Mouse (Mus musculus) cortical plate, adult 2 months (tissue): ENCODE measurements around the gene Rnf41.

Experiments
- CTCF ChIP-seq: fragments of 200-500 bp; IDR thresholded peaks from 2 replicates; pipeline ENCODE4 v1.5.1; 2011; ENCODE audit warnings: mild to moderate bottlenecking, control low read depth, low read length; ENCODE audit not compliant: insufficient read depth; ENCODE audit errors: extremely low read depth
- POLR2A ChIP-seq: fragments of 200-500 bp; IDR thresholded peaks from 2 replicates; pipeline ENCODE4 v1.6.1; 2011; ENCODE audit warnings: mild to moderate bottlenecking, low read length, control low read depth; ENCODE audit not compliant: insufficient read depth; ENCODE audit errors: extremely low read depth

DNA sequence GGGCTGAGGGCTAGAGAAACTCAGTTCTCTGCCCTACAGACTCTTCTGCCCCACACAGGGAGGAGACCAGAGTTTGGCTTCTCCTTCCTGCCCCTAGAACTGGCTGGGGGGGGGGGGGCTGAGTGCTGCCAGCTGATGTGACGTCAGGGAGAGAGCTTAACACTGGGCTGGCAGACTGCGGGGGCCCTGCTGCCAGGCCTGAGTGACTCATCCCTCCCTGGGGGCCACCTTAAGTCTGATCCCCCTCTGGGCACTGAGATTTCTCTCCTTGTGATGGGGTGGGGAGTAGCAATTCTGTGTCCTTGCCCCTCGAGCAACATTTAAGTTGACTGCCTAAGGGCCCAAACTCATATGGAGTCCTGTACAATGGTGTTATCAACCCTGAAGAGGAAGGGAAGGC is 33.0 kb upstream of the Rnf41 start:
- no peak for TF ChIP-seq CTCF
- no peak for TF ChIP-seq POLR2A
